Mouse (Mus musculus): ENCODE measurements around the gene Snx21.

DNA sequence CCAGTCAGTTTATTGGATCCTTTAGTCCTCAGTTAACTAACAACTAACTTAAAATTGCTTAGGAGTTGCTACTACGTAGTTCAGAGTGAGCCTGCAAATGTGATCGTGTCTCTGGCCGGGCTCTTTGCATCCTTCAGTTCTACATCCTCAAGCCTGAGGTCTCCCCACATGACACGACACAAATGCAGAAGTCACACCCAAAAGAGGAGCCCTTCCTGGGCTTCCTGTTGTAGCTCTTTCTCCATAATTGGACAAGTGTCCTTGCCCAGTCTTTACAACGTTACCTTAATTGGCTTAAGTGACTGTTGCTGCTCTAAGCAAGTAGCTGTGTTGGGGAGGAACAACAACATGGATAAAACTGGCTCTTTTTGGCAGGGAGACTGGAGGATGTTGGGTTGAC lies 29.7 kb downstream of the Snx21 start:
- TF ChIP-seq HCFC1 (IDR thresholded peaks at IDR 0.05; ENCODE audit: borderline replicate concordance, insufficient read depth, low read length) (no peak), ZNF384 (IDR thresholded peaks at IDR 0.05; ENCODE audit: low read depth, low read length) (no peak), ZC3H11A (IDR thresholded peaks at IDR 0.05; ENCODE audit: borderline replicate concordance, low read depth, low read length) (no peak), CHD2 (IDR thresholded peaks at IDR 0.05; ENCODE audit: low read depth, low read length) (no peak)
